Mouse (Mus musculus): Measurements from ENCODE around the gene Agtpbp1. TPM values are rescaled to one million over a fixed set of nuclear protein-coding genes. Genes with fewer than 3 reads are reported as not detected.

The Agtpbp1 gene
- total RNA-seq, 2 experiments from 2014 or later: 340 to 341 TPM

Other genes with a start within 250 kb of the Agtpbp1 start
- 10 to 100 TPM; 87.9 to 91.5 TPM for gene Naa35, start within 50 bp of the Agtpbp1 start, total RNA-seq (2021)
- gene Golm1, start 90.6 kb upstream of the Agtpbp1 start, total RNA-seq (2021): 10 to 100 TPM; 19.9 to 20.9 TPM
- gene 4921517D22Rik, start 108.9 kb upstream of the Agtpbp1 start, total RNA-seq (2021): not detected
- gene Spata31d1a, start 125.1 kb upstream of the Agtpbp1 start, total RNA-seq (2021): under 1 TPM; 0.11 to 0.14 TPM
- under 1 TPM in 1 of 2 experiments, not detected in 1; 0.07 TPM for gene Spata31d1b, start 127.1 kb upstream of the Agtpbp1 start, total RNA-seq (2021)
- not detected for gene Spata31d1d, start 146.5 kb upstream of the Agtpbp1 start, total RNA-seq (2021)
- 1 to 10 TPM in 1 of 2 experiments, under 1 TPM in 1; 0.87 to 1.4 TPM for gene 1700014D04Rik, start 161.5 kb upstream of the Agtpbp1 start, total RNA-seq (2021)
- 100 to 1,000 TPM; 147 to 156 TPM for gene Isca1, start 184.6 kb upstream of the Agtpbp1 start, total RNA-seq (2021)
- gene Gm49354, start 197.0 kb upstream of the Agtpbp1 start, total RNA-seq (2021): not detected
- 10 to 100 TPM; 61.0 to 64.3 TPM for gene Tut7, start 237.9 kb upstream of the Agtpbp1 start, total RNA-seq (2021)

Data from left cerebral cortex, postnatal 25 days (tissue).